ENCODE assay signal across 31 mouse cellular contexts in the genomic region with DNA sequence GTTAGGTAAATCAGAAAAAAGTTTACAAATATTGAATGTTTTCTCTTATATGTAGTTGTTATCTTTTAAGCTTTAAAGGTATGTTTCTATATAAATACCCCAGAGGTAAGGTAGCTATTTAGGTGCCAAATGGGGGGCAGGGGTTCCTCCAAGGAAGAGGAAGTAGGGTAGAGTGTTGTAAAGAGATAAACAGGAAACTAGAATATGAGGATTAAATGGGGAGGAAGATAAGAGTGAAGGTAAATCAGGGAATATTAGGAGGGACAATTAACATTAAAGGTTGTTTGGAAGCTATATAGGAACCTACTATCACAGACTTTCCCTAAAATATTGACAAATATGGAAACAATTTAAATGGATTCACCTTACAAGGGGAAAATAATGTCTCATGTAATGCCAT.
"Had no signal": no experiment of that assay in that cellular context is flagged by ENCODE, and none has a peak within 500 bp of the region (broad histone marks: within the 10 kb centered on the region; RNA-seq: fewer than 3 reads in every experiment).

No protein-coding gene starts in this region.

- H3K36me3 ChIP-seq: heart, embryonic 10.5 days; heart, embryonic 12.5 days; heart, embryonic 13.5 days; heart, embryonic 15.5 days; hindbrain, embryonic 10.5 days; hindbrain, embryonic 12.5 days; hindbrain, embryonic 13.5 days; hindbrain, embryonic 15.5 days; intestine, embryonic 15.5 days; kidney, embryonic 15.5 days had no signal

- H3K4me1 ChIP-seq: heart, embryonic 10.5 days; heart, embryonic 12.5 days; heart, embryonic 13.5 days; heart, embryonic 15.5 days; hindbrain, embryonic 10.5 days; hindbrain, embryonic 12.5 days; hindbrain, embryonic 13.5 days; hindbrain, embryonic 15.5 days; intestine, embryonic 15.5 days; kidney, embryonic 15.5 days had no signal

- H3K9me3 ChIP-seq: heart, embryonic 10.5 days; heart, embryonic 12.5 days; heart, embryonic 13.5 days; heart, embryonic 15.5 days; hindbrain, embryonic 10.5 days; hindbrain, embryonic 12.5 days; hindbrain, embryonic 13.5 days; hindbrain, embryonic 15.5 days; intestine, embryonic 15.5 days; kidney, embryonic 15.5 days had no signal

- H3K27me3 ChIP-seq: heart, embryonic 12.5 days; heart, embryonic 13.5 days; heart, embryonic 15.5 days; hindbrain, embryonic 12.5 days; hindbrain, embryonic 13.5 days; hindbrain, embryonic 15.5 days; intestine, embryonic 15.5 days; kidney, embryonic 15.5 days had no signal

- H3K27ac ChIP-seq: heart, embryonic 10.5 days; heart, embryonic 13.5 days; heart, embryonic 15.5 days; hindbrain, embryonic 10.5 days; hindbrain, embryonic 12.5 days; hindbrain, embryonic 13.5 days; hindbrain, embryonic 14.5 days; hindbrain, embryonic 15.5 days; hindbrain, postnatal 0 days; intestine, embryonic 15.5 days; kidney, embryonic 15.5 days; kidney, postnatal 0 days; layer of hippocampus, adult 2 months; left cerebral cortex, adult 2 months had no signal

- H3K9ac ChIP-seq: heart, embryonic 12.5 days; heart, embryonic 13.5 days; heart, embryonic 15.5 days; hindbrain, embryonic 12.5 days; hindbrain, embryonic 13.5 days; hindbrain, embryonic 14.5 days; hindbrain, embryonic 15.5 days; intestine, embryonic 15.5 days; kidney, embryonic 15.5 days had no signal

- DNase-seq: heart, postnatal 10 days; heart, postnatal 14 days; heart, postnatal 36 days; heart, postnatal 4 days; kidney, adult 11 months; kidney, adult 18-20 months; kidney, adult 2 months; kidney, adult 8-10 months; kidney, adult 9 months; kidney, postnatal 10 days; kidney, postnatal 14 days; kidney, postnatal 25 days; kidney, postnatal 36 days; kidney, postnatal 4 days; layer of hippocampus, adult 9-11 months; layer of hippocampus, postnatal 36 days had no signal

- H3K4me3 ChIP-seq: heart, embryonic 10.5 days; heart, embryonic 12.5 days; heart, embryonic 13.5 days; heart, embryonic 15.5 days; hindbrain, embryonic 10.5 days; hindbrain, embryonic 12.5 days; hindbrain, embryonic 13.5 days; hindbrain, embryonic 15.5 days; intestine, embryonic 15.5 days; kidney, embryonic 15.5 days; layer of hippocampus, adult 2 months; left cerebral cortex, adult 2 months had no signal
